Mouse (Mus musculus): ENCODE measurements around the gene Nkiras2. TPM values are rescaled to one million over a fixed set of nuclear protein-coding genes. Genes with fewer than 3 reads are reported as not detected.
A peak's percentile ranks its signal among the peaks of the same experiment; 100 is the strongest.

Gene Nkiras2
- polyA plus RNA-seq, 1 experiment from 2014 or later: 59.9 TPM

- Histone ChIP-seq H3K27ac (ENCODE audit: low read length) (no peak overlapping the region), H3K4me2 (replicated peaks; ENCODE audit: low read depth, low read length) (no peak overlapping the region), H3K4me3 (ENCODE audit: low read depth, low read length) (no peak overlapping the region), H3K4me1 (ENCODE audit: insufficient read depth, low read depth, low read length) (no peaks in the 10 kb centered on the region), H3K27me3 (replicated peaks; ENCODE audit: insufficient read depth, low read length) (no peaks in the 10 kb centered on the region), H3K36me3 (ENCODE audit: insufficient read depth, low read length) (no peaks in the 10 kb centered on the region), H3K9ac (replicated peaks; ENCODE audit: low read depth) (no peak overlapping the region), H3K9me3 (ENCODE audit: low read length) (no peaks in the 10 kb centered on the region)
- DNase-seq (ENCODE audit: low spot score): no peak
- 56% methylated on average over 7 of the region's 7 CpGs for WGBS
- no peak for ATAC-seq
- TF ChIP-seq EP300 (IDR thresholded peaks at IDR 0.05): no peak
- TF ChIP-seq CTCF (IDR thresholded peaks at IDR 0.05): no peak
Measured at GRCm38 (mm10) chr11:100634530-100634929, 15.5 kb downstream of the Nkiras2 start.

- 0 out of 2 replicates have a peak, but pooled peaks cover 7% of the 10 kb centered on the region for H3K27me3 ChIP-seq (replicated peaks; ENCODE audit: insufficient read depth, low read length)
- no peak for ATAC-seq
Measured at GRCm38 (mm10) chr11:100640159-100640906, 21.3 kb downstream of the Nkiras2 start.

GRCm38 (mm10) chr11:100643612-100644575 is 24.9 kb downstream of the Nkiras2 start:
- Histone ChIP-seq H3K27ac (ENCODE audit: low read length) (no peak overlapping the region), H3K4me1 (ENCODE audit: insufficient read depth, low read depth, low read length) (no peaks in the 10 kb centered on the region; the same call in 1 of the 2 replicates), H3K4me2 (replicated peaks; ENCODE audit: low read depth, low read length) (no peak overlapping the region), H3K9me3 (ENCODE audit: low read length) (no peaks in the 10 kb centered on the region), H3K27me3 (replicated peaks; ENCODE audit: insufficient read depth, low read length) (0 out of 2 replicates have a peak, but pooled peaks cover 7% of the 10 kb centered on the region), H3K4me3 (ENCODE audit: low read depth, low read length) (no peak overlapping the region), H3K9ac (replicated peaks; ENCODE audit: low read depth) (no peak overlapping the region), H3K36me3 (ENCODE audit: insufficient read depth, low read length) (no peaks in the 10 kb centered on the region)
- DNase-seq (ENCODE audit: low spot score) (no peak), ATAC-seq (no peak)
- 59% methylated on average over 15 of the region's 15 CpGs for WGBS
- TF ChIP-seq EP300 (IDR thresholded peaks at IDR 0.05): no peak
- no peak for TF ChIP-seq CTCF (IDR thresholded peaks at IDR 0.05)

More at GRCm38 (mm10) chr11:100640159-100640906, 21.3 kb downstream of the Nkiras2 start:
- Histone ChIP-seq H3K9ac (replicated peaks; ENCODE audit: low read depth) (no peak overlapping the region), H3K4me2 (replicated peaks; ENCODE audit: low read depth, low read length) (peak overlapping the region; percentile 49), H3K4me1 (ENCODE audit: insufficient read depth, low read depth, low read length) (no peaks in the 10 kb centered on the region; the same call in 1 of the 2 replicates), H3K4me3 (ENCODE audit: low read depth, low read length) (0 out of 2 replicates have a peak overlapping the region, but pooled peaks have one; percentile 15), H3K36me3 (ENCODE audit: insufficient read depth, low read length) (no peaks in the 10 kb centered on the region), H3K9me3 (ENCODE audit: low read length) (no peaks in the 10 kb centered on the region), H3K27ac (ENCODE audit: low read length) (no peak overlapping the region)
- 9% methylated on average over 44 of the region's 52 CpGs for WGBS
- TF ChIP-seq EP300 (IDR thresholded peaks at IDR 0.05) (no peak), CTCF (IDR thresholded peaks at IDR 0.05) (peak; percentile 71)
- peak; percentile 56 for DNase-seq (ENCODE audit: low spot score)

- Histone ChIP-seq H3K4me3 (ENCODE audit: low read depth, low read length) (no peak overlapping the region), H3K9me3 (ENCODE audit: low read length) (no peaks in the 10 kb centered on the region), H3K9ac (replicated peaks; ENCODE audit: low read depth) (no peak overlapping the region), H3K27ac (ENCODE audit: low read length) (no peak overlapping the region), H3K27me3 (replicated peaks; ENCODE audit: insufficient read depth, low read length) (no peaks in the 10 kb centered on the region; the same call in 1 of the 2 replicates), H3K4me2 (replicated peaks; ENCODE audit: low read depth, low read length) (no peak overlapping the region), H3K36me3 (ENCODE audit: insufficient read depth, low read length) (no peaks in the 10 kb centered on the region), H3K4me1 (ENCODE audit: insufficient read depth, low read depth, low read length) (no peaks in the 10 kb centered on the region)
- DNase-seq (ENCODE audit: low spot score) (peak; percentile 50), ATAC-seq (no peak)
- TF ChIP-seq CTCF (IDR thresholded peaks at IDR 0.05) (peak; percentile 78), EP300 (IDR thresholded peaks at IDR 0.05) (no peak)
- WGBS: 6% methylated on average over 1 of the region's 1 CpGs
Measured at GRCm38 (mm10) chr11:100646265-100646664, 27.2 kb downstream of the Nkiras2 start.

- H3K4me1 ChIP-seq (ENCODE audit: insufficient read depth, low read depth, low read length): no peaks in the 10 kb centered on the region
- WGBS: 86% methylated on average over 8 of the region's 8 CpGs
- no peak overlapping the region for H3K4me2 ChIP-seq (replicated peaks; ENCODE audit: low read depth, low read length)
- H3K9ac ChIP-seq (replicated peaks; ENCODE audit: low read depth): no peak overlapping the region
- no peak for DNase-seq (ENCODE audit: low spot score)
- H3K9me3 ChIP-seq (ENCODE audit: low read length): no peaks in the 10 kb centered on the region
- no peak for TF ChIP-seq EP300 (IDR thresholded peaks at IDR 0.05)
- no peak for TF ChIP-seq CTCF (IDR thresholded peaks at IDR 0.05)
- no peak overlapping the region for H3K4me3 ChIP-seq (ENCODE audit: low read depth, low read length)
- no peaks in the 10 kb centered on the region; the same call in 1 of the 2 replicates for H3K27me3 ChIP-seq (replicated peaks; ENCODE audit: insufficient read depth, low read length)
- no peak for ATAC-seq
- no peaks in the 10 kb centered on the region for H3K36me3 ChIP-seq (ENCODE audit: insufficient read depth, low read length)
- H3K27ac ChIP-seq (ENCODE audit: low read length): no peak overlapping the region
Measured at GRCm38 (mm10) chr11:100648405-100648804, 29.4 kb downstream of the Nkiras2 start.

GRCm38 (mm10) chr11:100651205-100651604 is 32.2 kb downstream of the Nkiras2 start:
- Histone ChIP-seq H3K4me1 (ENCODE audit: insufficient read depth, low read depth, low read length) (no peaks in the 10 kb centered on the region), H3K9me3 (ENCODE audit: low read length) (no peaks in the 10 kb centered on the region), H3K27ac (ENCODE audit: low read length) (no peak overlapping the region), H3K9ac (replicated peaks; ENCODE audit: low read depth) (no peak overlapping the region), H3K4me2 (replicated peaks; ENCODE audit: low read depth, low read length) (no peak overlapping the region), H3K4me3 (ENCODE audit: low read depth, low read length) (no peak overlapping the region), H3K36me3 (ENCODE audit: insufficient read depth, low read length) (no peaks in the 10 kb centered on the region), H3K27me3 (replicated peaks; ENCODE audit: insufficient read depth, low read length) (no peaks in the 10 kb centered on the region; the same call in 1 of the 2 replicates)
- DNase-seq (ENCODE audit: low spot score) (no peak), ATAC-seq (no peak)
- TF ChIP-seq CTCF (IDR thresholded peaks at IDR 0.05): no peak
- TF ChIP-seq EP300 (IDR thresholded peaks at IDR 0.05): no peak
- WGBS: 13% methylated on average over 7 of the region's 8 CpGs

Data from lung, postnatal 0 days (tissue).